Mouse (Mus musculus): ENCODE results near the gene Tpsg1. TPM values are rescaled to one million over a fixed set of nuclear protein-coding genes. Genes with fewer than 3 reads are reported as not detected.

Gene Tpsg1
- polyA plus RNA-seq, 1 experiment from 2014 or later, result 3.5 TPM

Other genes with a start within 250 kb of the Tpsg1 start
- 0.12 and 0.36 TPM in 2 replicates for gene Ptx4, start 248.5 kb upstream of the Tpsg1 start, polyA plus RNA-seq (2015; fragmentation: Nextera tagmentation; extraction: Ambion mirVana)
- 18.1 and 21.1 TPM in 2 replicates for gene Clcn7, start 235.9 kb upstream of the Tpsg1 start, polyA plus RNA-seq (2015; fragmentation: Nextera tagmentation; extraction: Ambion mirVana)
- 0.46 and 0.62 TPM in 2 replicates for gene Ccdc154, start 206.8 kb upstream of the Tpsg1 start, polyA plus RNA-seq (2015; fragmentation: Nextera tagmentation; extraction: Ambion mirVana)
- 4.3 and 8.4 TPM in 2 replicates for gene Gm38655, start 193.8 kb upstream of the Tpsg1 start, polyA plus RNA-seq (2015; fragmentation: Nextera tagmentation; extraction: Ambion mirVana)
- 34.1 and 35.5 TPM in 2 replicates for gene BC003965, start 184.7 kb upstream of the Tpsg1 start, polyA plus RNA-seq (2015; fragmentation: Nextera tagmentation; extraction: Ambion mirVana)
- 7.2 TPM in 2 replicates for gene Unkl, start 180.9 kb upstream of the Tpsg1 start, polyA plus RNA-seq (2015; fragmentation: Nextera tagmentation; extraction: Ambion mirVana)
- 41.9 and 44.2 TPM in 2 replicates for gene Gnptg, start 129.1 kb upstream of the Tpsg1 start, polyA plus RNA-seq (2015; fragmentation: Nextera tagmentation; extraction: Ambion mirVana)
- 42.8 and 43.1 TPM in 2 replicates for gene Tsr3, start 129.1 kb upstream of the Tpsg1 start, polyA plus RNA-seq (2015; fragmentation: Nextera tagmentation; extraction: Ambion mirVana)
- 3.3 and 7.2 TPM in 2 replicates for gene Baiap3, start 112.9 kb upstream of the Tpsg1 start, polyA plus RNA-seq (2015; fragmentation: Nextera tagmentation; extraction: Ambion mirVana)
- 503 and 542 TPM in 2 replicates for gene Ube2i, start 94.7 kb upstream of the Tpsg1 start, polyA plus RNA-seq (2015; fragmentation: Nextera tagmentation; extraction: Ambion mirVana)
- 1.8 TPM in 2 replicates for gene Prss34, start 70.9 kb upstream of the Tpsg1 start, polyA plus RNA-seq (2015; fragmentation: Nextera tagmentation; extraction: Ambion mirVana)
- gene Prss28, start 60.6 kb upstream of the Tpsg1 start, polyA plus RNA-seq (2015; fragmentation: Nextera tagmentation; extraction: Ambion mirVana), result not detected in 2 replicates
- gene Prss29, start 50.6 kb upstream of the Tpsg1 start, polyA plus RNA-seq (2015; fragmentation: Nextera tagmentation; extraction: Ambion mirVana), result not detected in 2 replicates
- gene Tpsab1, start 23.7 kb upstream of the Tpsg1 start, polyA plus RNA-seq (2015; fragmentation: Nextera tagmentation; extraction: Ambion mirVana), result 0.24 and 0.64 TPM in 2 replicates
- gene Tpsb2, start 3.0 kb upstream of the Tpsg1 start, polyA plus RNA-seq (2015; fragmentation: Nextera tagmentation; extraction: Ambion mirVana), result 10.4 and 14.3 TPM in 2 replicates
- gene Cacna1h, start 64.5 kb downstream of the Tpsg1 start, polyA plus RNA-seq (2015; fragmentation: Nextera tagmentation; extraction: Ambion mirVana), result 5.1 and 5.6 TPM in 2 replicates
- gene Tekt4, start 85.3 kb downstream of the Tpsg1 start, polyA plus RNA-seq (2015; fragmentation: Nextera tagmentation; extraction: Ambion mirVana), result 0.12 and 0.31 TPM in 2 replicates
- gene Sstr5, start 128.0 kb downstream of the Tpsg1 start, polyA plus RNA-seq (2015; fragmentation: Nextera tagmentation; extraction: Ambion mirVana), result 0.32 and 0.37 TPM in 2 replicates
- 5.8 and 6.0 TPM in 2 replicates for gene Sox8, start 201.4 kb downstream of the Tpsg1 start, polyA plus RNA-seq (2015; fragmentation: Nextera tagmentation; extraction: Ambion mirVana)
- gene Lmf1, start 209.8 kb downstream of the Tpsg1 start, polyA plus RNA-seq (2015; fragmentation: Nextera tagmentation; extraction: Ambion mirVana), result 27.4 and 29.8 TPM in 2 replicates

Data from stomach, embryonic 15.5 days (tissue).